Mouse (Mus musculus): Measurements from ENCODE around the gene Fam189a2. TPM values are rescaled to one million over a fixed set of nuclear protein-coding genes. Genes with fewer than 3 reads are reported as not detected.

Fam189a2 gene
- polyA plus RNA-seq, 1 experiment, result 20.3 TPM

DNA sequence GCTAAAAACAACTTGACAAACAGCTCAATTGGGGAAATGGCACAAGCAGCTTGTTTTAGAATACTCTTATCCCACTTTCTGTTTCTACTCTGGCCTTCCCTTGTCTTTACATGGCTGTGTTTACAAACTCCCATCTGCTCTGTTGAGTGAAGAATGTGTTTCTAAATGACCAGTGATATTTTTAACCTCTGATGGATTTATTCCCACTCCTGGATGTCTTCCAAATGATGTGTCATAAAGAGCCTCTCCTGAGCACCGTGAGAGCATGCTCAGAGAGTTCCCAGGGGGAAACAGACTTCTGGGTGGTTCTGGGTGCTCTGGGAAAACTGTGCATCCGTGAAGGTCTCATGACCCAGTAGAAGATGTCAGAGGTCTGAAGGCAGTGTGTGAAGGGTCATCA lies 24.1 kb upstream of the Fam189a2 start:
- Histone ChIP-seq H3K4me3 (ENCODE audit: insufficient read depth, low read length) (no peak overlapping the region), H3K27ac (ENCODE audit: insufficient read depth, low read length) (no peak overlapping the region), H3K4me1 (ENCODE audit: control insufficient read depth, insufficient read depth, low read length) (no peaks in the 10 kb centered on the region)
- no peak for TF ChIP-seq CTCF (IDR thresholded peaks at IDR 0.05; ENCODE audit: extremely low read depth, insufficient read depth, low read length)
- no peak for TF ChIP-seq POLR2A (IDR thresholded peaks at IDR 0.05; ENCODE audit: extremely low read depth, insufficient read depth, low read length)

DNA sequence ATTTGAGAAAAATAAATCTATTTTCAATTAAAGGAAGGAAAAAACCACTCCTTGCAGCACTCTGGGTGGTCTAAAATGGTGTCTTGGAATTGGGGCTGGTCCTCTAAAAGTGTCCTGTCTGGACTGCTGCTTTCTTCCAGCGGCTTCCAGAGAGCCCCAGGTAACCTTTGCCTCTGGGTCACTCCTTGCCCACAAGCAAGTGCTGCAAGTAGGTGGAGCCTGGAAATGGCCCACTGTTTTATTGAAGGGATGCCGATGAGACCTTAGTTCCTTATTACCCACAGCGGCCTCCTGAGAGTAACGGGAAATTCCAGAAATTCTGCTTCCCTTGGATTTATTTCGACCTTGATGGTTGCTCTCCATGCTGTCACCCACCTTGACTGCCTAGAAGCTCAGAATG lies 23.4 kb upstream of the Fam189a2 start:
- H3K4me1 ChIP-seq (ENCODE audit: control insufficient read depth, insufficient read depth, low read length), result no peaks in the 10 kb centered on the region
- no peak for TF ChIP-seq CTCF (IDR thresholded peaks at IDR 0.05; ENCODE audit: extremely low read depth, insufficient read depth, low read length)
- TF ChIP-seq POLR2A (IDR thresholded peaks at IDR 0.05; ENCODE audit: extremely low read depth, insufficient read depth, low read length), result no peak

DNA sequence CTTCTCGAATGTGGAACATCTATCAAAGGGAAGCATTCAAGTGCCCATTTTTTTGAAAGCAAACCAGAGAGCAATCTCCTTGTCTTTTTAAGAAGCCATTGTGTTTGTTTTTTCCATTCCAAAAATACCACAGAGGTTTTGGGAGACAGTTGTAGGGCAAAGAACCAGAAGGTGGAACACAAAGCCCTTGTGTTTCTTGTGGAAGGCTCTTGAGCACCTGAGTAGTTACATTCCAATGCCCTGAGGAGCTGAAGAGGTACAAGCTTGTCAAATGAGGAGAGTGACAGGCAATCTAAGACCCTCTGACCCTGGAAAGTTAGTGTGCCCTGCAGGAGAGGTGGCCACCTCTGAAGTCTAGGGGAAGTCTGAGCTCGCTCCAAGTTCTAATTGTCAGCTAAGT lies 19.7 kb upstream of the Fam189a2 start:
- no peak overlapping the region for H3K27ac ChIP-seq (ENCODE audit: insufficient read depth, low read length)
- TF ChIP-seq POLR2A (IDR thresholded peaks at IDR 0.05; ENCODE audit: extremely low read depth, insufficient read depth, low read length), result no peak
- no peak for TF ChIP-seq CTCF (IDR thresholded peaks at IDR 0.05; ENCODE audit: extremely low read depth, insufficient read depth, low read length)
- no peak overlapping the region for H3K4me3 ChIP-seq (ENCODE audit: insufficient read depth, low read length)
- no peaks in the 10 kb centered on the region for H3K4me1 ChIP-seq (ENCODE audit: control insufficient read depth, insufficient read depth, low read length)

More for the DNA sequence above, 23.4 kb upstream of the Fam189a2 start:
- no peak overlapping the region for H3K4me3 ChIP-seq (ENCODE audit: insufficient read depth, low read length)
- H3K27ac ChIP-seq (ENCODE audit: insufficient read depth, low read length), result no peak overlapping the region

DNA sequence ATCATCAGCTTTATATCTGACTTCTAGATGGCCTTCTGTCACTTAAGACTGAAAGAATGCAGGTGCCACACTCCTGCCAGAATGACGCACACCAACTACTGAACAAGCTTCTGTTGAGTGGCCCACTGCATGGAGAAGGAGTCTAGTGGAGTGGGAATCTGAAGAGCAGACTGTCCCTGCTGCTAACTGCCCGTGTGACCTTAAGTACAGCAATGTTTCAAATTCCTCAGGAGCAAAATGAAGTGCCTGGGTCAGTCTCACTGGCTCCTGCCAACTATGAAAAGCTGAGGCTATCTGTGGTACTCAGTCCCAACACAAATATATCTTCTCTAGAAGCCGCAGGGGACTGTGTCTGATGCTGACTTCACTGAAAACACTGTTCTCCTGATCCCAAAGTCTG lies 18.5 kb upstream of the Fam189a2 start:
- no peak overlapping the region for H3K27ac ChIP-seq (ENCODE audit: insufficient read depth, low read length)
- no peak for TF ChIP-seq CTCF (IDR thresholded peaks at IDR 0.05; ENCODE audit: extremely low read depth, insufficient read depth, low read length)
- no peaks in the 10 kb centered on the region for H3K4me1 ChIP-seq (ENCODE audit: control insufficient read depth, insufficient read depth, low read length)
- H3K4me3 ChIP-seq (ENCODE audit: insufficient read depth, low read length), result no peak overlapping the region

DNA sequence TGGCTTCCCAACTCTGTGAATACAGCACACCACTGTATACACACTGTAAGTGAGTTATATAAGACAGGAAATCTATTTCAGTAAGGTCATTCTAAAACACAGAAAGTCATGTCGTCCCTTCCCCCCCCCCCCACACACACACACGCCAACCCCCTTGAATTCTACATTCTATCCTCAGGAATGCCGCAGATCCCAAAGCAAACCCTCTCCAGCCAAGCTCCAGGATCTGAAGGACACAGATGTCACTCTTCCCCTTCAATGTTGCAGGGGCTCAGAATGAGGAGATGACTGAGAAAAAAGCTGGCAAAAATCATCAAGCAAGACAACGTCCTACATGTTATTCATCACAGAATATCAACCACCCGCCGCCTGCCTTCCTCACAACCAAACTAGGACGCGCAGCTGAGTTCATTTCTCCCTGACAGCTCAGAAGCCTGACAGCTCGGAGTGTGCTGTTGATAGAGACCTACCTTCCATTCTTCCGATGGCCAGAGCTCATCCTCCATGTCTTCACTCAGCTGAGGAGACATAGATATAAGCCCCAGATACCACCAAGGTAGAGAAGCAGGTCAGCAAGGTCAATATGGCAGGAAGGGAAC lies 15.7 kb upstream of the Fam189a2 start:
- TF ChIP-seq POLR2A (IDR thresholded peaks at IDR 0.05; ENCODE audit: extremely low read depth, insufficient read depth, low read length) (no peak), CTCF (IDR thresholded peaks at IDR 0.05; ENCODE audit: extremely low read depth, insufficient read depth, low read length) (no peak)
- Histone ChIP-seq H3K27ac (ENCODE audit: insufficient read depth, low read length) (no peak overlapping the region), H3K4me3 (ENCODE audit: insufficient read depth, low read length) (no peak overlapping the region), H3K4me1 (ENCODE audit: control insufficient read depth, insufficient read depth, low read length) (no peaks in the 10 kb centered on the region)

DNA sequence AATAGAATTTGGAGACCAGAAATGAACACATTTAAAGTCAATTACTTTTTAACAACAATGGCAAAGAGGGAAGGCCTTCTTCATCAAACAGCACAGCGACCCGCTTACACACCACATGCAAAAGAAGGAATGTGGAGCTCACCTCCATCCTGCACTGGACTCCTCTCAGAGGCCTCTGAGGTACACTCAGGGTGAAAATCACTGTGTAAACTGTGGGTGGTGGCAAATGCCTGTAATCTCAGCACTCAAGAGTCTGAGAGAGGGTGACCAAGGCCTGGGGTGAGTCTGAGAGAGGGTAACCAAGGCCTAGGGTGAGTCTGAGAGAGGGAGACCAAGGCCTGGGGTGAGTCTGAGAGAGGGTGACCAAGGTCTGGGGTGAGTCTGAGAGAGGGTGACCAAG lies 11.6 kb upstream of the Fam189a2 start:
- TF ChIP-seq POLR2A (IDR thresholded peaks at IDR 0.05; ENCODE audit: extremely low read depth, insufficient read depth, low read length) (no peak), CTCF (IDR thresholded peaks at IDR 0.05; ENCODE audit: extremely low read depth, insufficient read depth, low read length) (no peak)
- Histone ChIP-seq H3K27ac (ENCODE audit: insufficient read depth, low read length) (no peak overlapping the region), H3K4me1 (ENCODE audit: control insufficient read depth, insufficient read depth, low read length) (no peaks in the 10 kb centered on the region), H3K4me3 (ENCODE audit: insufficient read depth, low read length) (no peak overlapping the region)

DNA sequence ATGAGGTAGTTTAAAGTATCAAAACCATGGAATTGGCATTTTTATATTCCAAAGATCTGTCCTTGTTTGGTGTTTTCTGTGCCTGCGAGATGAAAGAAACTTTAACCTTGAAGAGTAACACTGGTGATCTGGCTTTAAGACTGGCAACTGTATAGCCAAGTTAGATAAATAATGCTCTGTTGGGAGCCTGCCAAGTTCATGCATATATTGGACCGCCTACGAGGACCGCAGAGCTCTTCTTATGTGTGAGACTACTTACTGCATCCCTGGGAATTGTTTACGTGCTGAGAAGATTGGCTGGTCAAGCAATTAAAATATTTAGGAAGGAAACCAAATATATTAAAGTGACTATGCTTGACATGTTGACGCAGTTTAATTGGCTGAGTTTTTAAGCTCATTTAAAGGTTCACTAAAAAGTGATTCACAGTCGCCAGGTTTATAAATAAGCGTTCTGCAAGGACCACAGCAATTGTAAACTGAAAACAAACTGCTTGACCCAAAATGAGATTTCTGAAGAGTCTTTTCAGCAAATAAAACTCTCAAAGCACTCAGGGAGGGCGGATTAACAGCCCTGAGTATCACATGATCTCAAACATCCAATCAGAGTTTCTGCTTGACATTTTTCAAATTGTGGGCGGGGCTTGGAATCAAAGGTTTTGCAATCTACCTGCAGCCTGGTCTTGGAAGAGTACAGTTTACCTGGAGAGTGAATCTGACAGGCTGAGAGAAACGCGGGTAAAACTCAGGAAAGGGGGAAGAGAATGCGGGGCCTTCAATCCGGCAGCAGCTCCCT lies 8.4 kb upstream of the Fam189a2 start:
- H3K27ac ChIP-seq (ENCODE audit: insufficient read depth, low read length), result no peak overlapping the region
- no peak for TF ChIP-seq POLR2A (IDR thresholded peaks at IDR 0.05; ENCODE audit: extremely low read depth, insufficient read depth, low read length)
- TF ChIP-seq CTCF (IDR thresholded peaks at IDR 0.05; ENCODE audit: extremely low read depth, insufficient read depth, low read length), result no peak
- H3K4me1 ChIP-seq (ENCODE audit: control insufficient read depth, insufficient read depth, low read length), result no peaks in the 10 kb centered on the region
- no peak overlapping the region for H3K4me3 ChIP-seq (ENCODE audit: insufficient read depth, low read length)

DNA sequence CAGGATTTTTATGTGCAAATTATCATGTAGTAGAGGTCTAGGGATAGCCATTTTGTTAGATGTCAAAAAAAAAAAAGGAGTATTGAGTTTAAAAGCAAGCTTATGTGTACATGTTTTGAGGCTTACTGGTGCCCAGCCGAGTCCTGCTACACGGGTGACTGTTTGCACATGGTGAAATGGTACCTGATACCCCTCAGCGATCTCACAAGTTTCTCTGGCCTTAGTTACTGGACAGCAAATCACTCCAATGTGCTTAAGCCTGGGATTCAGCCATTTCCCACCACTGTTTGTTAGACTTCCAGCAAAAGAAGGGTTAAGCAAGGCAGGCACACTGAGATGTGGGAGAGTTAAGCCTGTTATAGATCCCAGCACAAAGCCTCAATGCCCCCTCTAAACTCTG lies 3.5 kb upstream of the Fam189a2 start:
- no peak overlapping the region for H3K27ac ChIP-seq (ENCODE audit: insufficient read depth, low read length)
- H3K4me3 ChIP-seq (ENCODE audit: insufficient read depth, low read length), result no peak overlapping the region
- TF ChIP-seq CTCF (IDR thresholded peaks at IDR 0.05; ENCODE audit: extremely low read depth, insufficient read depth, low read length), result no peak
- no peak for TF ChIP-seq POLR2A (IDR thresholded peaks at IDR 0.05; ENCODE audit: extremely low read depth, insufficient read depth, low read length)
- no peaks in the 10 kb centered on the region for H3K4me1 ChIP-seq (ENCODE audit: control insufficient read depth, insufficient read depth, low read length)

DNA sequence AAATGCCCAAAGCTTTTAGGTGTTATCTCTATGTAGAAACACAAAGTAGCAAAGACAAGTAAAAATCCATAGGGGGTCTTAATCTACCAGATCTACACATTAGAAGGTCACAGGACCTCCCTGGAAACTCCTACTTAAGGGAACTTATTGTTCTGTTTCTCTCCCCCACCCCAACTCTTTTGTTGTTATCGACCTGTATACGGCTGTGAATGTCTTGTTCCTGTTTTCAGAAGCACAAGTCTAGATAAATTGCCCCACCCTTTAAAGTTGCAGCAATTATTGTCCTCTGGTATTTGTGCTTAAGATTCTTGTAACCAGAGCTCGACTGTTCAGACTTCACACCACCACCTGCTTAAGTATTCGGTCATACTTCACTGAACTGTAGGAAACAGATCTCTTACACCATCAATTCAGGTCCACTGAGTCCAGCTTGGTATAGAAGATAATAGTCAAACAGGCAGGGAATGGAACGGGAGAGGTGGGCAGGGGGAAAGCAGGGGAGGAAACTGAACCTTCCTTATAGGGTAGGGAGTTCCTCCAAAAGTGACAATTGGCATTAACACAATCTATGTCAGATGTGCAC lies 1.9 kb upstream of the Fam189a2 start:
- Histone ChIP-seq H3K4me3 (ENCODE audit: insufficient read depth, low read length) (no peak overlapping the region), H3K27ac (ENCODE audit: insufficient read depth, low read length) (no peak overlapping the region), H3K4me1 (ENCODE audit: control insufficient read depth, insufficient read depth, low read length) (no peaks in the 10 kb centered on the region; the same call in 1 of the 2 replicates)
- TF ChIP-seq POLR2A (IDR thresholded peaks at IDR 0.05; ENCODE audit: extremely low read depth, insufficient read depth, low read length), result no peak
- TF ChIP-seq CTCF (IDR thresholded peaks at IDR 0.05; ENCODE audit: extremely low read depth, insufficient read depth, low read length), result no peak

DNA sequence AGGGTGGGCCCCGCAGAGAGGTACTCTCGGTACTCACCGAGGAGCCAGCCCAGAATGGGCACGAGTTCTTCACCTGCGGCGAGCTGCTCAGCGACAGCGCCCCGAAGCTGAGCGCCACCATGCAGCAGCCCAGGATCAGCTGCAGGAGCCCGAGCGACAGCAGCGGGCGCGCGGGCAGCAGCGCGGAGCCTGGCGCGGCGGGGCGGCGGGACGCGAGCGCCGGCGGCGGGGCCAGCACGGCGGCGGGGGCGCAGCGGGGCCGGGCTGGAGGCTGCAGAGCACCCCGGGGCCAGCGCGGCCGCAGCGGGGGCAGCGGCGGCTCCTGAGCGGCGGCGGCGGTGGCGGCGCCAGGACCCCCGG lies 328 bp downstream of the Fam189a2 start:
- TF ChIP-seq CTCF (IDR thresholded peaks at IDR 0.05; ENCODE audit: extremely low read depth, insufficient read depth, low read length) (no peak), POLR2A (IDR thresholded peaks at IDR 0.05; ENCODE audit: extremely low read depth, insufficient read depth, low read length) (no peak)
- Histone ChIP-seq H3K27ac (ENCODE audit: insufficient read depth, low read length) (no peak overlapping the region), H3K4me1 (ENCODE audit: control insufficient read depth, insufficient read depth, low read length) (no peaks in the 10 kb centered on the region; the same call in 1 of the 2 replicates), H3K4me3 (ENCODE audit: insufficient read depth, low read length) (peak overlapping the region; percentile 57)

All from cortical plate, adult 2 months (tissue).